Mouse (Mus musculus) heart, postnatal 4 days (tissue): ENCODE results near the gene Ttc7b. TPM values are rescaled to one million over a fixed set of nuclear protein-coding genes. Genes with fewer than 3 reads are reported as not detected.

Source experiments
- DNase-seq: peaks from one replicate; pipeline ENCODE4 v3.0.0; 2021
- total RNA-seq, 2 experiments: library from RNA; stranded (reverse); gene quantifications; 2 replicates each; pipeline ENCODE4 v1.2.3; 2021

The Ttc7b gene
- total RNA-seq, 2 experiments from 2014 or later: 75.1 to 77.4 TPM

- DNase-seq: peak; percentile 65
Observed at GRCm38 (mm10) chr12:100265546-100266309, 254.9 kb downstream of the Ttc7b start.

GRCm38 (mm10) chr12:100264941-100265340 is 255.7 kb downstream of the Ttc7b start:
- no peak for DNase-seq

DNA sequence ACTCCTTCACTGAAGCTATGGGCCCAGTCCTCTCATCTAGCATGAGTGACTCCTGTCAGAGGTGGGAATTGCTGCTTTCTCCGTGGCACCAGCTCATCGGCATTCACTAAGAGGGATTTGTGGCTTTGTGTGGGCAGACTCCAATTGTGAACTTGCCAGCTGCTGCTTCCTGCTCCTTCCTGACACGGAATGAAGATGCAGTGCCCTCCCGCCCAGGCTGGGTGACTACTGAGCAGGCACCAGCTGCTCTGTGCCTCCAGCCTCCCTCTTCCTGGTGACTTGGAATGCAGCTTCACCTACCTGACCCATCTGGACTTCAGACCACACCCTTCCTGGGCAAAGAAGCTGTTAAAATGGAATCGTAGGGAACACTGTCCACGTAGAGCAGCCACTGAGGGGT is 257.8 kb downstream of the Ttc7b start:
- DNase-seq: no peak

- no peak for DNase-seq
Observed at GRCm38 (mm10) chr12:100261761-100262160, 258.9 kb downstream of the Ttc7b start.

GRCm38 (mm10) chr12:100260151-100260550 is 260.5 kb downstream of the Ttc7b start:
- no peak for DNase-seq

GRCm38 (mm10) chr12:100257779-100258178 is 262.8 kb downstream of the Ttc7b start:
- no peak for DNase-seq

GRCm38 (mm10) chr12:100255441-100255949 is 265.1 kb downstream of the Ttc7b start:
- DNase-seq: no peak

- DNase-seq: no peak
Observed at GRCm38 (mm10) chr12:100254471-100254870, 266.2 kb downstream of the Ttc7b start.

Other genes with a start within 250 kb of the Ttc7b start
- gene Rps6ka5, start 206.2 kb upstream of the Ttc7b start, total RNA-seq: 10 to 100 TPM; 11.1 to 11.6 TPM